Mouse (Mus musculus): ENCODE measurements around the gene Rreb1.

Rreb1 gene

DNA sequence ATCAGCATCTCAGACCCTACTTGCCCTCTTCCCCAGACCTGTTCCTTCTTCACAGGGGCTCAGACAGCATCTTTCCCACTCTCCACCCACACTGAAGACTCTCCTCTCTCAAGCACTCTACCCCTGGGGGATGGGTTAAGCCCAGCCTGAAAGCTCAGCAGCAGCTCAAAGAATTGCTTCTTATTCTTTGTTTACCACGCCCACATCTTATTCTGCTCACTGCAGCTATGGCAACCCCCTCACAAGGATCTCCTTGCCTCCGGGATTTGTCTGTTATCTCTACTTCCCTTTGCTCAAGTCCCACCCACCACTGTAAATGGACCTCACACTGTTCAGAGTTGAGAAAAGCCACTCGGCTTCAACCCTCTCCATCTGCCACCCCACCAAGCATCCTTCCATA is 28.7 kb upstream of the Rreb1 start:
- TF ChIP-seq NANOG (IDR thresholded peaks at IDR 0.05; ENCODE audit: borderline replicate concordance, low read length) (no peak), CTCF (conservative IDR thresholded peaks at IDR 0.05; ENCODE audit: low read length) (no peak), POU5F1 (IDR thresholded peaks at IDR 0.05; ENCODE audit: borderline replicate concordance, low read length) (no peak)
- Histone ChIP-seq H3K27me3 (ENCODE audit: insufficient read depth, low read length) (no peaks in the 10 kb centered on the region), H3K4me3 (replicated peaks; ENCODE audit: low read length) (no peak overlapping the region), H3K36me3 (ENCODE audit: insufficient read depth, low read length) (no peaks in the 10 kb centered on the region), H3K4me1 (replicated peaks; ENCODE audit: low read depth, low read length) (peaks cover 54% of the 10 kb centered on the region), H3K9me3 (ENCODE audit: low read length) (peaks cover 2% of the 10 kb centered on the region; the same call in 1 of the 2 replicates)

DNA sequence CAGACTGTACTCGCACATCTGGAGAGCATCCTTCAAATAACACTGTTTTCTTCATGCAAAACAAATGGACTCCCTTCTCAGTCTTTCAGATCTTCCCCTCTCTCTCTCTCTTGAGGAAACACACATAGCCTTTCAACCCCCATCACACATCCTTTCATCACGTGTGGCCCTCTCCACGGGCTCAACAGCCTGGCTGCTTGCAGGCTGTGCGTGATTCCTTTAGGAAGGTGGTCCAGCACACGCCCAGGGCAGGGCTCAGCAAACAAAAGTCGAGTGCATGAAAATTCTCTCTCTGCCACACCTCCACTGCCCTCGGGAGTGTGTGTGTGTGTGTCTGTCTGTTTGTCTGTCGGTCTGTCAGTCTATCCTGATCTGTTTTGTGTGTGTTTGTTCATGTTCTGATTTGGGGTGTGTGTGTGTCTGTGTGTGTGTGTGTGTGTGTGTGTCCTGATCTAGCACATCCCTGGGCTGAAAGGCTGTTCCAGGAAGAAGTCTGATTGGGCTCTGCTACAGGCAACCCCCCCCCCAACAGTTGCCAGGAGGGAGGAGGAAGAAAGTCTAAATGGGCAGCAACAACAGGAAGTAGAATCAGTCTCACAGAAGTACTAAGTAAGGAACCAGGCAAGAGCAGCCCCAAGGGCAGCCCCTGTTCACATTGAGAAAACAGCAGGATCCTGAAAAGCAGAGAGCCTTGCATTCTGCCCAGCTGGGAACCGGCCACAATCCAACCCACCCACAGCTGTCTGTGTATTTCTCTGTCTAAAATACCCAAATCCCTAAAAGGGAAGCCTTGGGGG is 26.8 kb upstream of the Rreb1 start:
- Histone ChIP-seq H3K4me1 (replicated peaks; ENCODE audit: low read depth, low read length) (peaks cover 54% of the 10 kb centered on the region), H3K4me3 (replicated peaks; ENCODE audit: low read length) (peak overlapping the region; percentile 32), H3K9me3 (ENCODE audit: low read length) (peaks cover 4% of the 10 kb centered on the region; the same call in 1 of the 2 replicates), H3K27me3 (ENCODE audit: insufficient read depth, low read length) (no peaks in the 10 kb centered on the region), H3K36me3 (ENCODE audit: insufficient read depth, low read length) (no peaks in the 10 kb centered on the region)
- TF ChIP-seq NANOG (IDR thresholded peaks at IDR 0.05; ENCODE audit: borderline replicate concordance, low read length): no peak

DNA sequence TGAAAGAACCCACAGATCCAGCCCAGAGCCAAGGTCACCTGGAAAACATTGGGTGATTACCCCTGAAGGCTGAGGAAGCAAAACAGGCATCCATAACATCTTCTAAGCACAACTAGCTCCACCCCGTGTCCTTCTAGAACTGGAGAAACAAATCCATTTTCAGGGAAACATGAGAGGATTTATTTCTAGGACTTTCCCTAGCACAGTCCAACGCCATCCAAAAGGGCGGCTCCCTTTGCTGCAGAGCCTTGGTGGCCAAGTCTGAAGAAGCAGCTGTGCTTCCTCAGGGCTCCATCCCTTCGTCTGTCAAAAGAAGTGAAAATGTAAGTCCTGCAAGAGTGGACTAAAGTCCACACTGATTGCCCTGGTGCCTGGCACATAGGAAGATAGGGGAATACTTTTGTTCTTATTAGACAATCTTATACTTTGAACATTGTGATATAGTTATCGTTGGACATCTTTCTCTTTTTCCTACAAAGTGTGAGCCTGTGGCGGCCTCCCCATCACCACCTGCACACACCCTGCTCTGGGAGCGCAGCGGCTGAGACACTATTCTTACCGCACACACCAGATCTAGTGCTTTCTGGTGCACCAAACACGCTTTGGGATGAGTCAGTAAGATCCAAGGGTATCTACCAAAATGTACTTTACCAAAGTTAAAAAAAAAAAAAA is 18.7 kb upstream of the Rreb1 start:
- Histone ChIP-seq H3K27me3 (ENCODE audit: insufficient read depth, low read length) (peaks cover 44% of the 10 kb centered on the region), H3K4me3 (replicated peaks; ENCODE audit: low read length) (no peak overlapping the region), H3K4me1 (replicated peaks; ENCODE audit: low read depth, low read length) (peaks cover 27% of the 10 kb centered on the region), H3K36me3 (ENCODE audit: insufficient read depth, low read length) (no peaks in the 10 kb centered on the region), H3K9me3 (ENCODE audit: low read length) (peaks cover 2% of the 10 kb centered on the region; the same call in 1 of the 2 replicates)
- TF ChIP-seq NANOG (IDR thresholded peaks at IDR 0.05; ENCODE audit: borderline replicate concordance, low read length) (no peak), CTCF (conservative IDR thresholded peaks at IDR 0.05; ENCODE audit: low read length) (no peak), POU5F1 (IDR thresholded peaks at IDR 0.05; ENCODE audit: borderline replicate concordance, low read length) (no peak)

DNA sequence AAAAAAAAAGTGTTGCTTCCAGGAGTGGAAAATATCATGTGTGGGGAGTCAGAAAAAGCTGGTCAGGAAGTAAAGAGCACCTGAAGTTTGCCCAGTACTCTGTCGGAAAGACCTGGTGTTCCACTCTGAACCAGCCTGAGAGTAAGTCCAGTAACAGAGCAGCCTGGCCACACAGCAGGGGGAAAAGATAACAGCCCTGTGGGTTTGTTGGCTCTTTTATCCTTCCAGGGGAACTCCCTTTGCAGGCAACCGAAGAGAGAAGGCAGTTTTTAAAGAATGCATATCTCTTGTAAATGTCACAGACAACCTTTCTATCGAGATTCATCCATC is 18.2 kb upstream of the Rreb1 start:
- TF ChIP-seq CTCF (conservative IDR thresholded peaks at IDR 0.05; ENCODE audit: low read length) (no peak), NANOG (IDR thresholded peaks at IDR 0.05; ENCODE audit: borderline replicate concordance, low read length) (no peak), POU5F1 (IDR thresholded peaks at IDR 0.05; ENCODE audit: borderline replicate concordance, low read length) (no peak)
- Histone ChIP-seq H3K27me3 (ENCODE audit: insufficient read depth, low read length) (peaks cover 45% of the 10 kb centered on the region), H3K4me1 (replicated peaks; ENCODE audit: low read depth, low read length) (peaks cover 27% of the 10 kb centered on the region), H3K4me3 (replicated peaks; ENCODE audit: low read length) (no peak overlapping the region), H3K36me3 (ENCODE audit: insufficient read depth, low read length) (no peaks in the 10 kb centered on the region), H3K9me3 (ENCODE audit: low read length) (no peaks in the 10 kb centered on the region)

DNA sequence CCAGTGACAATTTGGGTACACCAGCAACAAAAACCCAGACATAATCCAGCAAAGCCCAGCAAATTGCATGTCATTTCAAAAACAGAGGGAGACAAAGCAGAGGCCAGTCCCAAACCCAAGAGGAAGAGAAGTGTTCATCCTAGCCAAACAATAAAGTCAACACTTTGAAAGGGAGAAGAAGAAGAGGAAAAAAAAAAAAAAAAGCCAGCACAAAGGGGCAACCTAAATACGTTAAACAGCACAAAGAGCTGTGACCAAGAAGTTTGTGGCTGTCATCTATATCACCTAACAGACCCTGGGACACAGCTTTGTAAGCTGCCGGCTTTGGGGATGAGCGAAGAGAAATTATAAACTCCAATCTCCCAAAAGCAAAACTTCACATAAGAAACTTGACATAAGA is 17.8 kb upstream of the Rreb1 start:
- H3K27me3 ChIP-seq (ENCODE audit: insufficient read depth, low read length): peaks cover 45% of the 10 kb centered on the region
- TF ChIP-seq POU5F1 (IDR thresholded peaks at IDR 0.05; ENCODE audit: borderline replicate concordance, low read length): no peak
- TF ChIP-seq NANOG (IDR thresholded peaks at IDR 0.05; ENCODE audit: borderline replicate concordance, low read length): no peak
- TF ChIP-seq CTCF (conservative IDR thresholded peaks at IDR 0.05; ENCODE audit: low read length): no peak
- no peak overlapping the region for H3K4me3 ChIP-seq (replicated peaks; ENCODE audit: low read length)
- H3K36me3 ChIP-seq (ENCODE audit: insufficient read depth, low read length): no peaks in the 10 kb centered on the region
- H3K9me3 ChIP-seq (ENCODE audit: low read length): no peaks in the 10 kb centered on the region
- H3K4me1 ChIP-seq (replicated peaks; ENCODE audit: low read depth, low read length): peaks cover 27% of the 10 kb centered on the region

DNA sequence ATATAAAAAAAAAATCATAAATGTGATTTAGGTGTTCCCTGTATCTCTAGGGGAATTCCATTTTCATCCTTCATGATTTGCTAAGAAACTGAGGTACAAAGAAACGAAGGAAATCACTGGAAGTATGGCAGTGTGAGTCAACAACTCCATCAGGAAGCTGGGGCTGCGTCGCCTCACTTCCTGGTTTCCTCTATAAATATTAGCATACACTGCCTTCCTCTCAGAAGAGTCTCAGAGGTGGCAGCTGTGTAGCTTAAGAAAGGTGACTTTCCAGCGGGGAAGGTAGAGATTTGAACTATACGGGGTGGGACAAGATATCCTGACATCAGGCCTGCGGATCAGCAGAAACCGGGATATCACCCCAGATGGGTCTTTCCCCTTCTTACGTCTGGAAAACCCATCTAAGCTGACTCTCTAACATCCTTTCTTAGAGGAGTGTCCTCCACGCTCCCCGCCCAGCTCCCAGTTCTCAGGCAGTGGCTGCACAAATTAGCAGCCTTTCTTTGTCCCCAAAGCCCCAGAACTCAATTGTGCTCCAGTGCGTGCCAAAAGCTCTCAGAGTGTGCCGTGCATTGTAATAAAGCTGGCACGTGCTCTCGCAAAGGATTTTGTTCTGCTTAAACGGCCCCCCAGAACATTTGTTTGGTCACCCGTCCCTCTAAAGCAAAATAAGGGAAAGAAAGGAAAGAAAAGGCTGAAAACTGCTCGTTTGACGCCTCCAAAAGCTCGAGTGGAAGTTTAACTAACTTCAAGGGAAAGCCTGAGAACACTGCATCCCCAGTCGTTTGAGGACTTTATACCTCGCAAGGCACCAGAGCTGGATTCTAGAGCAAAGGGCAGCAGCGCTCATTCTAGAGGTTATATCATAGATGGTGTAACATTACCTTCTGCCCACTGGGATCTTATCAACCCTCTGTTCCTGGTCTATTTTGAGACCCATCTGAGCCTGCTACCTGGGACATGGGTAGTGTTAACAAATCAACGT is 17.0 kb upstream of the Rreb1 start:
- peaks cover 27% of the 10 kb centered on the region for H3K4me1 ChIP-seq (replicated peaks; ENCODE audit: low read depth, low read length)
- no peaks in the 10 kb centered on the region for H3K36me3 ChIP-seq (ENCODE audit: insufficient read depth, low read length)
- TF ChIP-seq POU5F1 (IDR thresholded peaks at IDR 0.05; ENCODE audit: borderline replicate concordance, low read length) (no peak), CTCF (conservative IDR thresholded peaks at IDR 0.05; ENCODE audit: low read length) (no peak), NANOG (IDR thresholded peaks at IDR 0.05; ENCODE audit: borderline replicate concordance, low read length) (no peak)
- H3K4me3 ChIP-seq (replicated peaks; ENCODE audit: low read length): 0 out of 2 replicates have a peak overlapping the region, but pooled peaks have one; percentile 11
- peaks cover 45% of the 10 kb centered on the region for H3K27me3 ChIP-seq (ENCODE audit: insufficient read depth, low read length)
- no peaks in the 10 kb centered on the region for H3K9me3 ChIP-seq (ENCODE audit: low read length)

DNA sequence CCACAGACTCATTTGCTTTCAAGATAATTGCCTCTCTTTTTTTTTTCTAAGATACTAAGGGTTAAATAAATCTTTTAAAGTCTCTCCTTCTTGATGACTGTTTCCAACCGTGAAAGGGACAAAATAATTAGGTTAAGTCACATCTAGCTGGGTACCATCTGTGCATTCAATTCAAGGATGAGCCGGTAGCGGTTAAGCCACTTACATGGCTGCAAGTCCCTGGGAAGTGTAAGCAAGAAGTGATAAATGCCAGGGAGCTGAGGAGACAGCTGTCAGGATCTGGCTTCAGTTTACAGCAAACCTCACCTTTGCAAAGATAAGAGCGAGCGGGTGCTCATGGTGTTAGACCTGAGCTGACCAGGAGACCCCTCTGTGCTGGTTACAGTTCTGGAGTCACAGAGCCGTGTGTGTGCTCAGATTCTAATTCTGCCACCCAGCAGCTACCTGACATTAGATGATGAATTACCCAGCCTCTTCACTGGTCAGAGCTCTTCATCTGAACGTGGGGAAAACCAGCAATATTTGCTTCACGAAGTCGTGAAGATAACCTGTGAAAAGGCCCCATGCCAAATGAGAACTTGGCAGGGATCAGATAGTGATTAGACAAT is 14.3 kb upstream of the Rreb1 start:
- Histone ChIP-seq H3K4me3 (replicated peaks; ENCODE audit: low read length) (no peak overlapping the region), H3K27me3 (ENCODE audit: insufficient read depth, low read length) (peaks cover 42% of the 10 kb centered on the region), H3K36me3 (ENCODE audit: insufficient read depth, low read length) (no peaks in the 10 kb centered on the region), H3K9me3 (ENCODE audit: low read length) (no peaks in the 10 kb centered on the region), H3K4me1 (replicated peaks; ENCODE audit: low read depth, low read length) (peaks cover 27% of the 10 kb centered on the region)
- TF ChIP-seq POU5F1 (IDR thresholded peaks at IDR 0.05; ENCODE audit: borderline replicate concordance, low read length): no peak
- TF ChIP-seq NANOG (IDR thresholded peaks at IDR 0.05; ENCODE audit: borderline replicate concordance, low read length): no peak
- no peak for TF ChIP-seq CTCF (conservative IDR thresholded peaks at IDR 0.05; ENCODE audit: low read length)

DNA sequence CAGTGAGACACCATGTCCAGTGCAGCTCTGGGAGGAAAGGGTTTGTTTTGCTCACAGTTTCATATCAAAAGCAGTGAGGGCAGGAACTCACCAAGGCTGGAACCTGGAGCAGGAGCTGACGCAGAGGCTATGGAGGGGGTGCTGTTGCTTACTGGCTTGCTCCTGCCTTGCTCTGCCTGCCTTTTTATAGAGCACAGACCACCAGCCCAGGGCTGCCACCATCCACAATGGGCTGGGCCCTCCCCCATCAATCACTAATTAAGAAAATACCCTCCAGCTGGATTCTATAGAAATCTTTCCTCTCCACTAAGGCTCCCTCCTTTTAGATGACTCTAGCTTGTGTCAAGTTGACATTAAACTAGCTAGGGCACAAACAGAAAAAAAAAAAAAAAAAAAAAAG is 8.4 kb upstream of the Rreb1 start:
- Histone ChIP-seq H3K27me3 (ENCODE audit: insufficient read depth, low read length) (no peaks in the 10 kb centered on the region), H3K36me3 (ENCODE audit: insufficient read depth, low read length) (no peaks in the 10 kb centered on the region), H3K9me3 (ENCODE audit: low read length) (no peaks in the 10 kb centered on the region), H3K4me1 (replicated peaks; ENCODE audit: low read depth, low read length) (peaks cover 33% of the 10 kb centered on the region), H3K4me3 (replicated peaks; ENCODE audit: low read length) (no peak overlapping the region)
- TF ChIP-seq POU5F1 (IDR thresholded peaks at IDR 0.05; ENCODE audit: borderline replicate concordance, low read length) (no peak), CTCF (conservative IDR thresholded peaks at IDR 0.05; ENCODE audit: low read length) (no peak), NANOG (IDR thresholded peaks at IDR 0.05; ENCODE audit: borderline replicate concordance, low read length) (no peak)

Data from E14TG2a.4 (cell line).